Mouse (Mus musculus) fibroblast of lung, adult 2 months (primary cell): Measurements from ENCODE around the gene Ctse.

Experiments
- DNase-seq: peaks from one replicate; pipeline ENCODE4 v3.0.0-alpha.2; 2011; ENCODE audit warnings: low read depth

Gene Ctse

DNA sequence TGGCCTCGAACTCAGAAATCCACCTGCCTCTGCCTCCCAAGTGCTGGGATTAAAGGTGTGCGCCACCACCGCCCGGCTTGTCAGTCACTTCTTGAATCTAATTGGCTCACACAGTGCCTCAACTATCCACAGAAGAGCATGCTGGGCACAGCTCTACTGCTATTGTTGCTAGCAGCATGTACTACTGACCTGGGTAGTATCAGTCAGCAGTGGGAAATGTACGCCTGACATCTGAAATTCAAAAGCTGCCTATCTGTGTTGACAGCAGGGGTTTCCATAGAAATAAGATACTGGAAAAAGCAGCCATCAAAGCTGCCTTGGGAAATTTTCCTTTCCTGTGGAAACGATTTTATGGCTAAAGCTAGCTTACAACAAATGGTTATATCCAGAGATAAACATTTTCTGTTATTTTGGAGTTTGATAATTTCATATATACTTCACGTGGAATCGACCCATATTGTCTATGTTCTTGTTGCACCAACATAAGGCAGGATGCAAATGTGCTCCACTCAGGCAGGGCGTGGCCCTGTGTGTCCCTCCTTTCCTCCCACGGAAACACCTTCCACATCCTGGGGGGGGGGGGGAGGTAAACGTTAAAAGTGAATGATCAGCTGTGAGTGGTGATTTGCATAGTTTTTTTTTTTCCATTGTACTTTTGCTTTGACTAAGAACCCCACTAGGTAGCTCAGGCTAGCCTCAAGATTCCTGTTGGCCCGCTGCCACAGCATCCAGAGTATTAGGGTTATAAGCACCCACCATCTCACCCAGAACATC is 14.8 kb downstream of the Ctse start:
- DNase-seq: no peak

DNA sequence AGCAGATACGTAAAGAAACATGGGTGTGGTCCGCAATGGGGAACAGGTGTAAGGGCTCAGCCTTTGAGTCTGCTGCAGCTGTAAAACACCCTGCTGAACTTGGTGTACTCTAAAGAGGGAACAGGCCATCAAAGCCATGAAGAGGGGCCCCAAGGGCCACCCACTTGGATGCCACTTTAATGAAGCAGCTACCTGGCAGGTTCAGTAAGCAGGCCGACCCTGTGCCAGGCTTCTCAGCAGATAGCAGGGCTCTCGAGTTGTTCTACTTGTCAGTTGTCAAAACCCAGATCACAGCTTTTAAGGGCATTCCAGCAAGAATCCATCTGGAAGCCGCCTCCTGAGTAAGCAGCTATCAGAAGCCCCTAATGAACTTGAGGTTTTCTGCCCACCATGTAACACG is 17.5 kb downstream of the Ctse start:
- no peak for DNase-seq

DNA sequence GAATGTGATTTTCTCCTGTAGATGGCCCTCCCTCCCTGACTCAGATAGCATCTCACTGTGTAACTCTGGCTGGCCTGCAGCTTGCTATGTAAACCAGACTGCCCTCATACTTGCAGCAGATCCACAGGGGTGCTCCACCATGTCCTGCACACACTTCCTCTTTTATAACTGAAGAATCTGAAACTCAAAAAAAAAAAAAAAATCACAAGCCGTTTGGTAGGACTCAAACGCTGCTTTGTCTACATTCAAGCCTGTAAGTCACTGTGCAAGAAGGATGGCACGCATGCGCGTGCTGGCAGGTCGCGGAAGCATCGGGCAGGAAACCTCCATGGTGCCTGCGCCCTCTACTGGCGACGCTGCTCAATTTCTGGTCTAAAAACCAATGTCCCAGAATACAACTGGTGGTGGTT is 19.8 kb downstream of the Ctse start:
- DNase-seq: peak; percentile 87

DNA sequence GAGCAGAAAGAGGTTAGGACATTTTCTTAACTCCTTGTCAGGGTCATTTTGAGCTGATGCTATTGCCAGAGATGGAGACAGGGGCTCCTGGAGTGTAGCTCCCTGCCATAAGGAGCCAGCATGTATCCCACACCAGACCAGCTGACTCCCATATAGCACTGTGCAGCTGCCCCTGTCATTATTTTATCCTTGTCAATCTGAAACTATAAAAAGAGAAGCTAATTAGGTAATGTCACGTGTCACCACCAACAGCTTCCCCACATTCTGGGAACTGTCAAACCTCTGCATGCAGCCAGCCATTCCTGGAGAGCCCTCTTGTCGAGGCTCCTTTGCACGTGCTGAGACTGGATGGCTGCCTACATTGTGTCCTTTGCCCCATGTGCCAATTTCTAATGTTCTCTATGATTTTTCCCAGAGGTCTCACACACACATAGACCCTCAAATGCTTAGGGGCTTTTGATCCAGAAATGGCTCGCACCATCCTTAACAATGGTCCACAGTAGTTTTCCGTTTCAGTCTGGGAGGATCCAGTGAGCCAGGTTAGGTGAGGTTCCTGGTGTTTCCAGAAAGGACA is 21.5 kb downstream of the Ctse start:
- no peak for DNase-seq

DNA sequence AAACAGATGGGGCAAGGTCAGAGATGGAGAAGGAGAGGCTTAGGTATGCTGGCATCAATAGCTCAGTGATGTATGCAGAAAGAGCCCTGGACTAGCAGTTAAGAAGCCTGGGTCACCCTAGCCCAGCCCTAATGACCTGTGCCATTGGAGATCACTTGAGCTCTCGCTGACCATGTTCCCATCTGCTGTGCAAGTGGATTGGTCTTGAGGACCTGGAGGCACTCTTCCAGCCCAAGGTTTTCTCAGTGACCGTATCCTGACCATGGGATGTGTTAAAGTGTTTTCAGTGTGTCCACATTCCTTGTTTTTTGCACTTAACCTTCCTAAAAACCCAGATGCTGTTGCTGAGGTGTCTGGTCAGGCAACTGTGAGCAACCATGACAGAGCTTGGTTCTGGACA is 22.2 kb downstream of the Ctse start:
- no peak for DNase-seq

DNA sequence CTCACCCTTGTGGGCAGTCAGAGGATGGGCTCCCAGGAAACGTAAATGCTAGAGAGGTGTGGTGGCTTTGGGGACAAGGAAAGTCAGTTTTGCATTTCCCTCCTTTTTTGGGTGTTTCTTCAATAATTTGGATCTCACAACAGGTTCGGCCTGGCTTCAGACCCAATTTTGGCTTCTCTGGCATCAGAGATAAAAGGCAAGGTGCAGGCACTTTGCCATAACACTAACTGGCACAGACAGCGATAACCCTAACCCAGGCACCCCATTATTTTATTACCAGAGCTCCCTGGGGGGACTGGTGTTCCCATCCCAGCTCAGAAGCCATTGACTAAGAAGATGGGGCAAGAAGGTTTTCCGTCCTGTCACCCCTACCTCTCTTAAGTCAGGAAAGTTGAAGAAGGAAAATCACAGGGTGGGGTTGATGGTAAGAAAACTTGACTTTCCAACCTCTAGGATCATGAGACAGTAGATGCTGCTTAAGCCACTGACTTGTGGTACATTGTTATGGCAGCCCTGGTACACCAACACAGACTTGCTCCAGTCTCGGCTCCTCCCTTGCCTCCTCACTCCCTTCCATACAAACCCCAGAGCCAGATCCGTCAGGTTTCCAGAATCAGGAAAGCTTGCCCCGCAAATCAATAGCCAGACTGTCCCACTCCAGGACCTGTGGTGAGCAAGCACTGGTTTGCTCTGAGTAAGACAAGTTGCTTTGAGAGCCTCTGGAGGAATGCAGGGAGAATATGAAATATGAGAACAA is 22.8 kb downstream of the Ctse start:
- no peak for DNase-seq

DNA sequence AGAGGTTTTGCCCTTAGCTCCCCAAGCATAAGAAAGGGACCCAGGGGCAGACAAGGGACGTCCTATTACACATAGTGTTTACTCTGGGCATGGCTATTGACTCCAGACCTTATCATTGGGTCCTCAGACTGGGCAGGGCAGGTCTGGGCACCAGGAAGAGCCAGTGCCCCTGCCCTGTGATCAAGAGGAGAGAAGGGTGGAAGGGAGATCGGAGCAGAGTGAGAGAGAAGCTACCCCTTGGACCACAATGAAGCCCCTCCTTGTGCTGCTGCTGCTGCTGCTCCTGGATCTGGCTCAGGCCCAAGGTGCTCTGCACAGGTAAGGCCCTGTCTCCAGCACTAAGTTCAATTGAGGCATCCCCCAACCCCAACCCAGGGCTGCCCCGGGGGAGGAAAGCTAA is 23.6 kb downstream of the Ctse start:
- no peak for DNase-seq

DNA sequence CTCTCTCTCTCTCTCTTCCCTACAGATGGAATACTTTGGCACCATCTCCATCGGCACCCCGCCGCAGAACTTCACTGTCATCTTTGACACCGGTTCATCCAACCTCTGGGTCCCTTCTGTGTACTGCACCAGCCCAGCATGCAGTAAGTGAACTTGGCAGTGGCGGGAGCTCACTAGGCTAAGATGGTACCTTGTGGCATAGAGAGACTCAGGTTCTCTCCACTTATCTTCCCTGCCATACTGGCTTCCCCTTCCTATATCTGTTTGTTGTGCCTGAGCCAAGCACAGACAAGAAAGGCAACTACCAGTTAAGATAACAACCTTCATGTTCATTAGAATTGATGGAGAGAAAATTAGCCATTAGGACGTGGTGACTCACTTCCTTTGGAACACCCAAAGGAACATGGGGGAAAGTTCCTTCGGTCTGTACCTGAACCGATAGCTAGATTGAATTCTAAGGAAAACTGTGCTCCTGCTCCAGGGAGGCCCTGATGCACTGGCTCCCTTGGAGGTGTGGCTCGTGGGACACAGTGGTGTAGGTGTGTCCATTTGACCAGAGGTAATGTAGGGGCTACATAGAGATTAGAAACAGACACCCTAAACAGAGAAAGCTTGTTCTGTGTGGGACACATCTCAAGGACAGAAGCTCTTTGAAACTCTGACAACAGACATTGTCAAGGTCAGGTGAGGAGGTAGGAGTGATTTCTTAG is 25.3 kb downstream of the Ctse start:
- DNase-seq: no peak

DNA sequence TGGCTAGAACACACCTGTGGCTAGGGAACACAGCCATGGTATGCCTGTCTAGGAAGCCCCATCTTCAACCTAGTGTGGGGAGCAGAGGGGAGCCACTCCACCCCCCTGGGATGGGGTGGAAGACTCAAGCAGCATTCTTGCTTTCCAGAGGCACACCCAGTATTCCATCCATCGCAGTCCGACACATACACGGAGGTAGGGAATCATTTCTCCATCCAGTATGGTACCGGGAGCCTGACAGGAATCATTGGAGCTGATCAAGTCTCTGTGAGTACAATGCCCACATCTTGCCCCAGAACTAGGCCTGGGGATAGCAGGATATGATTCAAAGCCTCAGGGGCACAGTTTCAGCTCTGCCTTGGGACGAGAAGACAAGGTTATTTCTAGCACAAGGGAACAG is 26.0 kb downstream of the Ctse start:
- DNase-seq: no peak

DNA sequence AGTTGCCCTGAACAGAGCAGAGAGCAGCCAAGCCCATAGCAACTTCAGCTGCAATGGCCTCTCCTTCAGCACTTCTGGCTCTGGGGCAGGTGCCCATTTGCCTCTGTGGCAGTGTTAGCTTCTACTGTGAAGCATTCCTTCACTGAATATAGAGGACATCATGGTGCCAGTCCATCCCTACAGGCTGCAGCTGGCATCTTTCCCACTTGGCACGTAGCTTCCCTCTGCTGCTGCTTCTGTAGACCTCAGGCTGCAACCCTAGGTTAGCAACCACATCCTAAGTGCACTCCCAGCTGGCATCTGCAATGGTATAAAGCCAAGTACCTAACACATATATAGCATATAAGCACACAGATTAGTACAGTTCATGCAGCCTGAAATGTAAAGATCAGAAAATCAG is 27.8 kb downstream of the Ctse start:
- no peak for DNase-seq

DNA sequence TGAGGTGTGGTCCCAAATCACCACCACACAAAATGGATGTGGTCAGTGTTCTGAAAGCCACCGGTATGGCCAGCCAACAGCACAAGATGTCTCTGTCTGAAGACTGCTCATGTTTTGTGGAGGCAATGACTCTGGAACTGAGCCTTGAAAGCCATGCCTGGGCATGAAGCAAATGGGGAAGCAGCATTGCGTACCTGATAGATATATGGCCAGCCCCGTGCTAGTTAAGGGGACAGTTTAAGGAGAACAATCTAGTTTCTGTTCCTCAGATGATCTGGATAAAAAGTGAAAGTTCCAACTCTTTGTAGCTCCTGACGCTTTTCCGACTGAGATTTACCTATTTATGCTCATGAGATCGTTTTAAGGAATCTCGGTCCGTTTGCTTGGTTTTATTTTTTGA is 33.0 kb downstream of the Ctse start:
- no peak for DNase-seq

DNA sequence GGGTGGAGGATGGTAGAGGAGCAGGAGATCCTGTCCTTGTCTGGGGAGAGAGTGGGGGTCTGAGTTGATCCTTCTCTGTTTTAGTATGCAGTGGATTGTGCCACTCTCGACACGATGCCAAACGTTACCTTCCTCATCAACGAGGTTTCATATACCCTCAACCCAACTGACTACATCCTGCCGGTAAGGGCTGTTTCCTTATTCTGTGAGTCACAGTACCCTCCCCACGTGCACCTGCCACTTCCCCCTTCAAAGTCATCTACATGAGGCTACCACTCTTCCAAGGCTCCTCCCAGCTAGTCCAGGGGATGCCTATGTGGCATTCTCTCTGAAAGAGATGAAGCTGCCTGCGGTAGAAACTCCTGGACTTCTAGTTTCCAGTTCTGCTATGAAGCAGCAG is 34.3 kb downstream of the Ctse start:
- no peak for DNase-seq

DNA sequence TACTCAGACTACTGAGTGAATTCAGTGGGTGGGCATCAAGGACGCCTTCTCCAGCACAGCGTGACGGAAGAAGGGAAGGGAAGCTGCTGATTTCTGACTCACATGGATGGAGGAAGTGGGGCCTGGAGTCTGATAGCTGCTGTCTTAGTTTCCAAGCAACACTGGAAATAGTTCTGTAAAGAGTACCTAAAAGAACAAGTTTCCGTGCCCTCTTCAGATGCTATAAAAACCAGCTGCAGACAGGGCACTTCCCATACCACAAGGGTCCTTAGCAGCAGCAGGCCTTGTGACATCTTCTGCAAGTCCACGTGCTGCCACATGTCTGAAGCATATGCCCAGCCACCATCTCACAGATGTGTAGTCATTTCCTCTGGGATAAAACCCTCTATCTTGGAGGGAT is 41.5 kb downstream of the Ctse start:
- DNase-seq: no peak

DNA sequence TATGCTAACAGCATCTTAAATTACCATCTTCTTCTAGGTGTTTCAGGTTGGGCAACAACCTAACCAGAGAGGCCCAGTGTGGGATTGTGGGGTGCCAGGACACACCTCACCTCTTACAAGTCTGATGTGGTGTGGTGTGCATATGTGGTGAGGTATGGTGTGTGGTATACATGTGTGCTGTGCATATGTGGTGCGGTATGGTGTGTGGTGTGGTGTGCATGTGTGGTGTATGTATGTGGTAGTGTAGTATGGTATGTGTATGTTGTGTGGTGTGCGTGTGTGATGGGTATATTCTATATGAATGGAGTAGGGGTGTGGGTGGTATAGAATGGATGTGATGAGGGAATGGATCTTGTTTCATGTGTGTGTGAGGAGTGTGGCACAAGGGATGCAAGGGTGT is 49.6 kb downstream of the Ctse start:
- DNase-seq: no peak

DNA sequence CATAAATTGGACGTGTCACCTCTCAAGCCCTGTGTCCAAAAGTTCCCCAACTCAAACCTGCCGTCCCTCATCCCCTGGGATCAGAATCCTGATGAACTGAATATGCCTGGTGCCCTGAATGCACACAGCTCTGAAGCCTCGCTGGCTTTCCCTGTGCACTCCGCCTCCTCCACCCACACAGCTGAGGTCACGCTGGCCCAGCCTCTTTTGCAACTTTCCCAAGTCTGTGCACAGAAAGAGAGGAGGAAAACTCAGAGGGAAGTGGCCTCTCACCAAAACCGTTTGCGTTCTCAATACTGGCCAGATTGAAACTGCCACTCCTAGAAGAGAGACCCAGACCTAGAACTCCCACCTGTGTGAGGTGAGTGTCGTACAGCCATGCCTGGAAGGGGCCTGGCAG is 50.4 kb downstream of the Ctse start, which contains the start of gene Rab7b:
Gene Rab7b (plus strand): TSS at position 221 of the 400 bp plus-strand sequence.
- DNase-seq: no peak

DNA sequence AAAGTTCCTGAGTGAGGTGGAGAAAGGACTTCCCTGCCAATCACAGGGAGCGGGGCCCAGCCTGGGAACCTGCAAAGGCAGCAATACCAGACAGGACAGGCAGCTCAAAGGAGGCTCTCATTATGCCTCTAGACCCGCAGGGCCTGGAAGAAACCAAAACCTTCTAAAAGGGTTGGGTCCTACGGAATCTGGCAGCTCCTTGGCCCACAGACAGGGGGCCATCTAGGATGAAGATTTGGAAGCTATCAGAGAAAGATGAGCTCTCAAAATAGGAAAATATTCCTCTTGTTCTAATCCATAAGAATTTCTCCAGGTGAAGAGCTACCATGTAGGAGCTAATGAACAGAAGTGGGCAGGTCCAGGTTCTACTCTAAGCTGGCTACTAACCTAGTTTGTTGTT is 50.9 kb downstream of the Ctse start:
- no peak for DNase-seq

DNA sequence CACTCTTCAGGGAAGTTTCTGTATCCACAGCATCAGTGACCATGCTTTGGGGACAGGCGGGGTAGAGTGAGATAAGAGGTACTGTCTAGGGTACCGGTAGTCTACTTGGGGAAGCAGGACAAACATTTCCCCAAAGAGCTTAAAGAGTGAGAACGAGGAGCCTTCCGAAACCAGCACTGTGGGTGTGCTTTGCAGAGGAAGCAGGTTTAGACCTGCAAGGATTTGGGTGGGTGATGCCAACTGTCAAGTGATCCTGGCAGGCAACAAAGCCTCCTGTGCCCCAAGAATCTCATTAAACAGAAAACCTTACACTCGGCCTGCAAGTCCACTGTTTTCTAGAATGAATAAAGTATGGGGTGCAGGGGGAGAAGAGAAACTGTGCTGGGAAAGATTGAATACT is 51.8 kb downstream of the Ctse start:
- no peak for DNase-seq

DNA sequence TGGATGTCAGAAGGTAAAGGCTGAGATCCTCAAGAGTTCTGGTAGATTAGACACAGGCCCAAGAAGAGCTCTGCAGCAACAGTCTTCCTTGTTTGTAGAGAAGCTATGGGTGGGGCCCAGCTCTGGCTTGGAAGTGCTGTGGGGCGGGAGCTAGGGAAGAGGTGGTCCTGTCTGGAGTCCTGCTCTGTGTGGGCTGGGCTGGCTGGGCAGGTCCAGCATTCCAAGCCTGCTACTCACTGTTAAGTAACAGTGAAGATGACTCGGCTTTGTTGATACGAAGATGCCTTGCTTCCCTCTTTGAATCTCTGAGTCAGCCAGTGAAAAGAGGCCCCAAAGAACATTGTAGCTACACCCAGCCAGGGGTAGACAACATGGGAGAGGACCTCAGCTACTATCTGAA is 52.3 kb downstream of the Ctse start:
- DNase-seq: no peak

DNA sequence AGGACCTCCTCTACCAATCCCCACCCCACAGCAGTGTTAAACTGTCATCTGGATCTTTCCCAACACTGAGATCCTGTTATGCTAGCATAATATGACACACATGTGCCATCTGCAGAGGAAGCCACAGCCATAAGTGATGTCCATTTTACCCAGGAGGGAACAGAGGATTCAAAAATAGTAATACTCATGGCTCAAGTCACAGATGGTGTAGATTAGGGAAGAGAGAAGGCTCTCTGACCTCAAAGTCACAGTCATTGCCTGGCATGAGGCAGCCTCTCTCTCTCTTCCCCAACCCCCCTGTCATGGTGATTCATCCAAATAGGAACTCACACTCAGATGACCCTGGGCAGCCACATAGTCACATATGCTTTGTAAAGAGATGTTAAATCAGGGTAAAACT is 53.2 kb downstream of the Ctse start:
- no peak for DNase-seq

DNA sequence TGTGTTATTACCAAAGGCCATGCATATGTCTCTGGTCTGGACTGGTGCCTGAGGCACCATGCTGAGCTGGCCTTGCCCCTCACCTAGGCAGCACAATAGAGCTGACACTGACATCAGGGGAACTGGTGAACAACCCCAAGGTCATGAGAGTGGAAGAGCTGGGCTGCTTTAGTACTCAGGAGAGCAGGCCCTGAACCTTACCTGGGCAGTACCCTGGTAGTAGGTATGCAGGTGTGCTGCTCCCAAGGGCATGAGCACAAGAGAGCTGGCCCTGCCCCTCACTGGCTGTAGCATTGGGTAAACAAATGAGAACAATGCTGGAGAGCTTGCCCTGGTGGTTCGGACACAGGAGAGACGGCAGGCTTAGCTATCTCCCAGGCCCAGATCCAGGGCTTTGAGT is 57.2 kb downstream of the Ctse start:
- DNase-seq: no peak

DNA sequence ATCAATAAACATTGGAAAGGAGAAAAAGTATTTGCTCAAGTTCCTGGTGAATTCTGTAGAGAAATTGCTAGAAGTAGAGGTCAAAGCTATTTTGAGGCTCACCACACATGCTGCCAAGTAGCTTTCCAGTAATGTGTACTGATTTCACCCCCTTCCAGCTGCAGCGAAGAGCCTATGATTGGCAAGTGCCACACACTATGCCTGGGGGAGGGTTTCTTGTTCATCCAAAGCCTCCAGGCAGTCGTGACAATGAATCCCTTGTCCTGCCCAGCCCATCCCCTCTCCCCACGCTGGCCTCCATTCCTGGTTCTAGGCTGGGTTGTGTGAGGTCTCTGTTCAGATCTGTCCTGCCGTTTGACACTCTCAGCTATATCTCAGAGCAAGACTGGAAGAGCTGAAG is 58.2 kb downstream of the Ctse start:
- no peak for DNase-seq

DNA sequence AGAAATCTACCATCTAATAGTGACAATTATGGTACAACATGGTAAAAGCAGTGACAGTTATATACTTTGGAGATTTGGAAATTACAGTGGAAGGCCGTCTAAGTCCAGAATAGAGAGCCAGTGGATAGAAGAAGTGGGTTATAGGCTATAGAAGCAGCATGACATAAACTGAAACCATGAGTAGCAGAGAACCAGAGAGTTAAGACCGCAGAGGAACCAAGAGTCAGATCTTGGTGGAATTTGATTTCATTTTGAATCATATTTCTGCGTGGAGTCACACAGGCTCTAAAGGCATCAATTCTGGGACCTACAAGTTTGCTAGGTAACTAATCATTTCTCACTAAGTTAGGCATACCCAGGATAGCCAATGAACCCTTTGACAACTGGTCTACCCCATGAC is 60.7 kb downstream of the Ctse start:
- DNase-seq: no peak

DNA sequence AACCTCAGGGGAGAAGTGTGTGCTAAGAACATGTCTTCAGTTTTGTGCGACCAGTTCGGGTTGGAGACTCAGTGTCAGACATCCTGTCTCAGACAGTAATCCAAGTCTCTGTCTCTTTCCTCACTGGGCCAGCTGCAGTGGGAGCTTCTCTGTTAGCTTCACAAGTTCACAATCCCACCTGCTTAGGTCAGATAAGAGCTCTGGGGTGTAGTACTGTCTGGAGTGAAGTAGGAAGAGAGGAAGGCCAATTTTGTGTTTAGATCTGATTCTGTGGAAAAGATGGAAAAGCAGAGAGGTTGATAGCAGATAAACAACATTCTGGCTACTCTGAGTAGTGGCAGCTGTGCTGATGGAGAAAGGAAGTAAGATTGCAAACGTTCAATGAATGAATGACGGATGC is 61.5 kb downstream of the Ctse start:
- DNase-seq: no peak
